Mouse (Mus musculus): Measurements from ENCODE around the gene Cilp2.
A peak's percentile ranks its signal among the peaks of the same experiment; 100 is the strongest.

Gene Cilp2

DNA sequence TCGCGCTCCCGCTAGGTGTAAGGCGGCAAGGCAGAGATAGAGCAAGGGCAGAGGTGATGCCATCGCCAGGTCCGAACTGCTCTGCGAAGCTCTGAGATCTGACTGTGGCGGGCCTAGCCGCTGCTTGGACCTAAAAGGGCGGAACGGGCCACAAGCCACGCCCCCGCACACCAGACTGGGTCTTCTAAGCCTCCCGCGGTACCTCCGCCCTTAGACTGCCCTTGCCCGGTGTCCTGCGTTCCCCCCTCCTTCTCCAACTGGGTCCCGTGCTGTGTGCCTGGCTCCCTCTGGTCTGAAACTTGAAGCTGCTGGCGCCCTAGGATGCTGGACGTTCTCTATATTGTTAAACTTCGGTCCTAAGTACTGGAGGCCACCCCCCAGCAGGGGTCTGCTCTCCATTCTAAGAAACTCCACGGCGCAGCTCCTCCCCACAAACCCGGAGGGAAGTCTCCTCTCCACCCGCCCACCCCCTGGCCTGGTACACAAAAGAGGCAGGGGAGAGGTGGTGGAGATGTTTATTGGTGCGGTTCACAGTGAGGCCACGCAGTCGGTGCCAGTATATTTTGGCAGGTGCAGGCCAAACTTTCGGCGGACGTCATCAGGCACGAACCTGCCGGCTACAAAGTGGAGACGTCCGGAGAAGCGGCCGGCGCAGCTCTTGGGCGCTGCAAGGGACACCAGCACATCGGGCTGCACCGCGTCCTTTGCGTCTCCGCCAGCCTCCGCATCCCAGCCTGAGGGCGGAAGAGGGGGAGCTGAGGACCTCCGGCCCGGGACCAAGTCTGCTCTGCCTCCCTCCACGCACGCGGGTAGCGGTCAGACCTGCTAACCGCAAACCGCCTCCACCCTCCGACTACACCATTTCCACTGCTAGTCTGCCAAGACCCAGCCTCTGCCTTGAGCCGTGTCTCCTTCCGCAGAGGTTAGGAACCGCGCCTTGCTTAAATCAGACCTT lies at the start of gene Cilp2:
Cilp2 (minus strand) TSS at position 399 of the 955 bp plus-strand sequence.
- no peak for ATAC-seq (ENCODE audit: insufficient number of reproducible peaks, low FRiP score, low TSS enrichment)

- ATAC-seq (ENCODE audit: insufficient number of reproducible peaks, low FRiP score, low TSS enrichment): no peak
Measured at GRCm38 (mm10) chr8:69936050-69936794, 48.7 kb upstream of the Cilp2 start.

DNA sequence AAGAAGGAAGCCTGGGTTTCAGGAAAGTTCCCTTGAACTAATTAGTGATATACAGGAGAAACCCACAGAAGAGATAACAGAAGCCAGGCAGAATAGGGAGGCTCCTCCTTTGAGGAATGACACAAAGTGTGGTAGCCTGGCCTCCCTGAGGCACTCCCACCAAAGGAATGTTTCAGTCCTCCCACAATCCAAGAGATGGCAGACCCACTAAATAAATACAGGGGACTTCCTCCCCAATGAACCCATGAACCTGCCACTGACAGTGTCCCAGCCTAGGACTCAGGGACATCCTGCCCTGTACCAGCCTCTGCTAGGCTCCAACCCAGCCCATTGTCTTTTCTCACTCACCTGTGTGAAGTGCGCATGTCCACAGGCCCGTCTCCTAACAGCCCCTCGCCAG lies 47.9 kb upstream of the Cilp2 start:
- no peak for ATAC-seq (ENCODE audit: insufficient number of reproducible peaks, low FRiP score, low TSS enrichment)

DNA sequence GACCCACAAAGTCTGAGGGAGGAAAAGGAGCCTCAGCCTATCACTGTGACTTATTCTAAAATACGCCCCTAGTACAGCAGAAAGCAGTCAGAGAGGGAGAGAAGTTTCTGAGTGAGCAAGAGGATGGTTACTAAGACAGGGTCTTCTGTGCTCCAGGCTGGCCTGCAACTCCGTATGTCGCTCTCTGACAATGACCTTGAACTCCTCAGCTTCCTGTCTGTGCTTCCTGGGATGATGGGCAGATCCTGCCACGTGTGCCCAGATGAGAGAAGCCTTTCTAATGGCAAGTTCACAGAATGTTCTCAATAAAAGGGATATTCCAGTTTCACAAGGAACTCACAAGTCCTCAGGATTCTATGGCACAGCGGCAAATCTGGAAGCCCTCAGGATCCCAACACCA lies 47.1 kb upstream of the Cilp2 start:
- ATAC-seq (ENCODE audit: insufficient number of reproducible peaks, low FRiP score, low TSS enrichment): no peak

- ATAC-seq (ENCODE audit: insufficient number of reproducible peaks, low FRiP score, low TSS enrichment): no peak
Measured at GRCm38 (mm10) chr8:69933811-69934210, 46.3 kb upstream of the Cilp2 start.

DNA sequence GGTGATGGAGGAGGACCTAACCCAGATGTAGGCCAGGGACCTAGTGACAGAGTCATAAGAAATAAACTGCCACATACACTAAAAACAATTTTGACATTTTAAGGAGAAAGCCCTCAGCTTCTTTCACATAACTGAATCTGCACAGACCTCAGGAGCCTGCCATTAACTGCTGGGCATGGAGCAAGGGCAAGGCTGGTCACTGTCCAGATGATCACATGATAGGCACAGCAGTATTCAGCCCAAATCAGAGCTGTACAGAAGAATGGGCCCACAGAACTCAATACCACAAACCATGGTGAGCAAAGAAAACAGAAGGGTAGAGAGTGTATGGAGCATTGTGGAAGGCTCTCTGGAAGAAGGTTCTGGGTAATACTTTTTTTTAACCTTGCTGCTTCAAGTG lies 39.4 kb upstream of the Cilp2 start:
- no peak for ATAC-seq (ENCODE audit: insufficient number of reproducible peaks, low FRiP score, low TSS enrichment)

DNA sequence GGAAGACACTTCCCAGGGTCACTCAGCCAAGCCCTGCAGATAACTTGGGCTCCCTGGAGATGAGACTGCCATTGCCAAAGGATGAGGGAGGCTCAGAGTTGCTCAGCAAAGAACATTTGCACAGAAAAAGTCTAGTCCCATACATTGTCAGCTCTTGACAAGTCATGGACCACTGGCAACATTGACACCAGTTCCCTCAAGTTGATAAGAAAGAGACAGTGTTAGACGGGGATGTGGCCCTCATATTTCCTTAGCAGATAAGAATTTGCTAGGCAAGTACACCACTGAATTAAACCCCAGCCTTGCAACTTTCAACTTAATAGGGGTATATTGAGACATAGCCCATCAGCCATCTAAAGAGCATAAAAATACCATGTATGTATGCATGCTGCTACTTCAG lies 36.5 kb upstream of the Cilp2 start:
- no peak for ATAC-seq (ENCODE audit: insufficient number of reproducible peaks, low FRiP score, low TSS enrichment)

DNA sequence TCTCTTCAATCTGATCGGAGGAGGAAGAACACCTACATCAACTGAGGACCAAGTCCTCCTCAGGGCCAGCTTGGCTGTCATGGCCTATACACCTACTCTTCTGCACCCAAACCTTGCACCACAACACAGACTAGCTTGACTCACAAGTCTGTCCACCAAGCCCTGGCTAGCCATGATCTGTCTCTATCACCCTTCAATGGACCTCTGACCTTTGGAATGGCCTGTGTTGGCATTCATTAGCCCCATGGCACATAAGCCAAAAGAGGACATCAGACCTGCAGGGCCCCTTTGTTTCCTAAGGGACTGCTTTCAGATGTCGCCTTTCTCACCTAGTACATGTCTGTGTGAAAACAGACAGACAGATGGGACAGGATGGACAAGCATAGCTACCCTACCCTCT lies 33.7 kb upstream of the Cilp2 start:
- no peak for ATAC-seq (ENCODE audit: insufficient number of reproducible peaks, low FRiP score, low TSS enrichment)

DNA sequence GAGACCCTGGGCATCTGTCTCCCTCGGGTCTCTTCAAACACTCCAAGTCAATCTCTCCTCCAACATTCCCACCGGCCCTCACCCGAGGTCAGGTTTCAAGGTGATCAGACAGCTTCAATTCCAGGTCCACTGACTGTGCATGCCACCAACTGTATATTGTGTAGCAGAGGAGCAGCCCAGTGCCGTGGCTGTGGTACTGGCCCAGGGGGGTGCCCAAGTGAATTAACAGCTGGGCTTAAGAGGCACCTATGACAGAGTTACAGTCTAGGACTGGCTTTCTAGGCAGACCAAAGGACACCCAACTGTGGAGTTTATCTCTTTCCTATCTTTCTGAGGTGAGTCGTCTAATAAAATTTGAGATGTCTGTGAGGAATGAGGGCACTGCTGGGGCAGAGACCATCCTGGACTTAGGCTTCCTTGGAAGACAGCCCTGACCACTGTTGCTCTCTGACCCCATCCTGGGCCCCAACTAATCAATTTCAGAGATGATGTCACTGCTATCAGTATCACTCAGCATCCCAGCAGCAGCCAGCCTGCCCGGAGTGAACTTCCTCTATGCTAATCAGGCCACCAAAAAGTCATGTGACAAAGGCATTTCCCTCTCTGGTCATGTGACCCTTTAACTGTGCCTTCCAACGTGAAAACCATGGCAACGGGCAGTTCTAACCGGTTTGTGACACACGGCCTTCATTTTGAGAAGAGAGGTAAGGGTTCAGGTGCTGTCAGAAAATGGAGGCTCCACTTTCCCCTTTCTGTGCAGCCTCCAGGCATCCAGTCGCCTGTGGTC lies 32.6 kb upstream of the Cilp2 start:
- ATAC-seq (ENCODE audit: insufficient number of reproducible peaks, low FRiP score, low TSS enrichment): no peak

- ATAC-seq (ENCODE audit: insufficient number of reproducible peaks, low FRiP score, low TSS enrichment): peak; percentile 62; the same call in 1 of the 2 replicates
Measured at GRCm38 (mm10) chr8:69919010-69919409, 31.5 kb upstream of the Cilp2 start.

DNA sequence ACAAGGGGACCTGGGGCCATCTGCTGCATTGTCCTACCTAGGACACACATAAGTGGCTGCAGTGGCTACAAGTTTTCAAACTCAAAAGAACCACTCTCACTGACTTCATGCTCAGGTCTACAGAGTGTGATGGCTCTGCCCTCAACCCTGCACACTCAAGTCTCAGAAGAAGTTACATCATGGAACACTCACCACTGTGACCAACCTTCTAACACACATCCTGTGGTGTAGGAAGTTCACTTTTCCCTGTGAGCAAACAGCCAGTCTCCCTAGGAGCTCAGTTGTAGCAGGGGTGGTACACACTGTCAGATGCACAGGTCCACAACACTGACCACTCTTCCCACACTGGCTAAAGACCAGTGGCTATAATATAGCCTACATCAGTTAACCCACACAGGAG lies 31.0 kb upstream of the Cilp2 start:
- ATAC-seq (ENCODE audit: insufficient number of reproducible peaks, low FRiP score, low TSS enrichment): no peak

GRCm38 (mm10) chr8:69915748-69916147 lies 28.3 kb upstream of the Cilp2 start:
- ATAC-seq (ENCODE audit: insufficient number of reproducible peaks, low FRiP score, low TSS enrichment): no peak

GRCm38 (mm10) chr8:69914526-69914925 lies 27.0 kb upstream of the Cilp2 start:
- ATAC-seq (ENCODE audit: insufficient number of reproducible peaks, low FRiP score, low TSS enrichment): no peak

DNA sequence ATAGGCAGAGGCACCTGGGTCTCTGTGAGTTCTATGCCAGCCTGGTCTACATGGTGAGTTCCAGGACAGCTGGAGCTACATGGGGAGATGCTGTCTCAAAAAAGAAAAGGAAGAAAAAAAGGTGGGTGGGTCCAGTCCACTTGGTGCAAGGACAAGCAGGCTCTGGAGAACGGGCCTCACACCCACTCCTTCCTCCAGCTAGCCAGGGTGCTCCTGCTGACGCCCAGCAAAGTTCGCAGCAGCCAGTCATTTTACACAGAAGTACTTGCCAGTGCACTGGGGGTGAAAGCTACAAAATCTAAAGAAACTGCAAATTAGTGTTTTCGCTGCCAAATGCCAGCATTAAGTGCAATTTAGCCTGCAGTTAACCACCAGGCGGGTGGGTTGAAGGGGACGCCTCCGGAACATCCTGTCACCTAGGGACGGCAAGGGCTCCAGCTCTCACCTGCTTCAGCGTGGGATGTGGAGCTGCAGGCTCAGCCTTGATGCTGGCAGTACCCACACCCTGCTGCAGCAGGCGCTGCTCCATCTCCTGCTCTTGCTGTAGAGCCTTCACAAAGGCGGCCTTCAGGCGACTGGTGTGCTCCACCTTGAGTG lies 25.1 kb upstream of the Cilp2 start:
- no peak for ATAC-seq (ENCODE audit: insufficient number of reproducible peaks, low FRiP score, low TSS enrichment)

DNA sequence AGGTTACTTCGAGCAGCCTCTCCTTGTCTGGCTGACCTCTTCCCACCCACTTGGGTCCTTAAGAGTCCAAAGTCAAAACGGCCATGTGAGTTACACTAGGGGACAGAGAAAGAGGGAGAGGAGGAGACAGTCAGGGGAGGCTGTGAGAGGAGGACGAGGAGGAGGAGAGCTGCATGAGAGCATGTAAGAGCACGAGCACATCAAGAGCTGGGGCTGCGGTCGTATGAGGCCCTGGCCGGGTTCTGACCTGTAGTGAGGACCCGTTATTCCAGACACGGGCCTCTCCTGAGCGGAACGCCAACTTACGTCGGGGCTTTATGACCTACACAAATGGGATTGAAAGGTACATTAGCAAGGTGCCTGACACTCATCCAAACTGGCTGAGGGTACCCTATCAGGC lies 24.4 kb upstream of the Cilp2 start:
- ATAC-seq (ENCODE audit: insufficient number of reproducible peaks, low FRiP score, low TSS enrichment): no peak

DNA sequence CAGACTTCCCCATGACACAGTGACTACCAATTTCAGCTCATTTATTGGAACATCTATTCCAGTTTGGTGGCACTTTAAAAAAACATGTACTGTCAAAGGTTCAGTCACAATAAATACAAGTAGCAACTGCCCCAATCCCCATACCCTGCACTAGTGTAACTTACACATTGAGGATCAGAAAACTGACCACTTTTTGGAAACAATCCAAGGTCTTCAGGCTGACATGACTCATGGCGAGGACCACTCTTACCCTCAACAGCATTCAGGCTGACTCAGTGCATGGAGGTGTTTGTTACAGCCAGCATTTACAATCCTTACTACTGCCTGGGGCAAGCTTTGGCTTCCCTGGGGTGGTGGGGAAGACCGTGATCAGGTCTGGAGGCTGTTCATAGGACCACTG lies 19.6 kb upstream of the Cilp2 start:
- ATAC-seq (ENCODE audit: insufficient number of reproducible peaks, low FRiP score, low TSS enrichment): no peak

DNA sequence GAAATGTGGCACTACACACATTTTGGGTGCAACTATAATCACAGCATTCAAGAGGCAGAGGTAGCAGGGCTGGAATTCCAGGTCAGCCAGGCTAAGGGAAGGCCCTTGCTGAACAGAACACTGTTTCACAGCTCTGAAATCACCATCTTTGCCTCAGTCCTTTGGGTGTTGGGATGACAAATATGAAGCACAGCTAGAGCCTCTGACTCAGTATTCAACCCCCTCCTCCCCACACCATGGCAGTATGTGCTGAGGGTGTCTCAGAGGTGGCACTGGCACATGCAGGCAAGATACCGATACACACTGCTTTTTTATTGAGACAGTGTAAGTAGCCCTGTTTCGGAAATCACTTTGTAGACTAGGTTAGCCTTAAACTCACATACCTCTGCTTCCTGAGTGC lies 18.8 kb upstream of the Cilp2 start:
- no peak for ATAC-seq (ENCODE audit: insufficient number of reproducible peaks, low FRiP score, low TSS enrichment)

GRCm38 (mm10) chr8:69904096-69904495 lies 16.6 kb upstream of the Cilp2 start:
- no peak for ATAC-seq (ENCODE audit: insufficient number of reproducible peaks, low FRiP score, low TSS enrichment)

DNA sequence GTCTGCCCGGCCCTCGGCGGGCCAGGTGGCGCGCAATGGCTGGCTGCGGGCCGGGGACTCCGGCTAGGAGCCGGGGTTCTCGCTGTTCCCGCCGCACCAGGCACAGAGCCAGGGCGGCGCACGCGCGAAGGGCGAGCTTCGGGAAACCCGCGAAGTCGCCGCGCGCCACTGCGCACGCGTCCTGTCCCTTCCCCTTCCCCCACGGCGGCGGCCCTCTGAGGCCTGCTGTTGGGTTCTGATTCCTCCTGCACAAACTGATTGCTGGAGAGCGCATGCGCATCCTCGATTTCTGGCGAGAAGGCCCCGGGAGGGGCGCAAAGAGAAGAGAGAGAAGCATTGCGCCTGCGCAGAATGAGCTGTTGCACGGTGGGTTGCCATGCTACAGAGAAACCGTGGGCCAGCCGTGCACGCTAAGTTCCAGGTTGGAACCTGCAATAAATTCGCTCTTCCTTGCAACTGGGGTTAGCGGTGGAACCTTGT lies 15.6 kb upstream of the Cilp2 start:
- peak; percentile 79 for ATAC-seq (ENCODE audit: insufficient number of reproducible peaks, low FRiP score, low TSS enrichment)
